Mouse (Mus musculus): Measurements from ENCODE around the gene Aldh3b3. TPM values are rescaled to one million over a fixed set of nuclear protein-coding genes. Genes with fewer than 3 reads are reported as not detected.

Gene Aldh3b3
- polyA plus RNA-seq, 1 experiment, result 1.2 TPM

DNA sequence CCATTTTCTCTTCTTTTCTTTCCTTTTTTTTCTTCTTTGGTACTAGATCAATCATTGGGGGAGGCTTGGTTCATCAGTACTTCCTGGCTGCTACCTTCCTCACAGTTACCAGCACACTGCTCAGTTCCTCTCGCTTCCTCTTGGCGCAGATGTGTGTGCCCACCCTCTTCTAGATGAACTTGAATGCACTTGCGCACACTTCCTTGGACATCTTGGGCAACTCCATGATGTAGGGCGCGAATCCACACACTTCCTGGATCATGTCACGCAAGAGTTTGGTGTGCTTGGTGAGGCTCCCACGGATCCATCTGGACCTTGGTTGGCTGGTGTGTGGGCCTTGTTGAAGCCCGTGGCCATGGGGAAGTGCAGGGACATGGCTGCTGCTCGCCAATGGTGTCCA is 26.7 kb upstream of the Aldh3b3 start:
- no peak for TF ChIP-seq E2F4 (IDR thresholded peaks at IDR 0.05; ENCODE audit: insufficient read depth)
- Histone ChIP-seq H3K27me3 (ENCODE audit: control insufficient read depth, insufficient read depth, insufficient read length) (no peaks in the 10 kb centered on the region), H3ac (ENCODE audit: control insufficient read depth, insufficient read length) (no peak overlapping the region), H3K4me2 (ENCODE audit: low read depth) (no peak overlapping the region), H3K36me3 (ENCODE audit: control insufficient read depth, insufficient read depth) (no peaks in the 10 kb centered on the region), H3K79me2 (ENCODE audit: control insufficient read depth, insufficient read depth) (no peaks in the 10 kb centered on the region), H3K4me3 (no peak overlapping the region)

DNA sequence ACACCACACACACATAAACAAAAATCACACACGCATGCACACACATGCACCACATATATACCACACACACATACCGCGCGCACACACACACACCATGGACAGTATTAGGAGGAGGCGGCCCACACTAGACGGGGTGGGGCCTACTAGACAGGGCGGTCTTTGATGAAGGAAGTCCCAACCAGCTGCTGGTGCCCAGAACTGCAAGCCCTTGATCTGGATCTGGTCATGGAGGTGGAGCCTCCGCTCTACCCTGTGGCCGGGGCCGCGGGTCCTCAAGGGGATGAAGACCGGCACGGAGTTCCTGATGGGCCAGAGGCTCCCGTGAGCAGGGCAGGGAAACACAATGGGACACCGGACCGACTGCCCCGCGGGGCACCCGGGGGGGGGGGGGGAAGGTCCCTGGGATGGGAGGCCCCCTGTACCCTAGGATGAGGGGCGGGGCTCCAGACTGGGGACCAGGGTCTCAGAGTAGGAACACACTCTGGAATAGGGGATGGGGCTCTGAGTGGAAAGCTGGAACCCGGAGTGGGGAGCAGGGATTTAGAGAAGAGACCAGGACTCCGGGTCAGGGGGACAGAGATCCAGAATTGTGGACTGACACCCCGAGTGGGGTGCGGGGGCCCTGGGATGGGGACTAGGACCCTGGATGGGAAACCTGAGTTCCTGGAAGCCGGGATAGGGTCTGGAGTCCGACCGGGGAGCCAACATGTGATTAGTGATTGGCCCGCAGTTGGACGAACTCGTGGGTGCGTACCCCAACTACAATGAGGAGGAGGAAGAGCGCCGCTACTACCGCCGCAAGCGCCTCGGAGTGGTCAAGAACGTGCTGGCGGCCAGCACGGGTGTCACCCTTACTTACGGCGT is 23.2 kb upstream of the Aldh3b3 start, which contains the start of gene Unc93b1:
Gene Unc93b1, plus strand, starts transcription at position 155 of the 864 bp plus-strand sequence.
- H3ac ChIP-seq (ENCODE audit: control insufficient read depth, insufficient read length), result no peak within 1 kb of the TSS
- H3K4me3 ChIP-seq, result peak within 1 kb of the TSS; percentile 12
- no peaks in the 10 kb centered on the region for H3K36me3 ChIP-seq (ENCODE audit: control insufficient read depth, insufficient read depth)
- H3K79me2 ChIP-seq (ENCODE audit: control insufficient read depth, insufficient read depth), result no peaks in the 10 kb centered on the region
- peak within 1 kb of the TSS; percentile 69 for H3K4me2 ChIP-seq (ENCODE audit: low read depth)
- no peak for TF ChIP-seq TCF3 (IDR thresholded peaks at IDR 0.05; ENCODE audit: insufficient read length, low read depth)
- no peak for TF ChIP-seq E2F4 (IDR thresholded peaks at IDR 0.05; ENCODE audit: insufficient read depth)
- no peak for TF ChIP-seq MYOD1 (IDR thresholded peaks at IDR 0.05; ENCODE audit: control insufficient read depth in 1 of 3, insufficient read length in 2 of 3, low read depth in 2 of 3)
- TF ChIP-seq REST (IDR thresholded peaks at IDR 0.05; ENCODE audit: insufficient read depth, insufficient read length), result no peak
- TF ChIP-seq POLR2A (IDR thresholded peaks at IDR 0.05; ENCODE audit: insufficient read length, low read depth), result no peak
- no peak for TF ChIP-seq MAX (IDR thresholded peaks at IDR 0.05; ENCODE audit: low read depth)
- no peak for TF ChIP-seq USF1 (IDR thresholded peaks at IDR 0.05; ENCODE audit: low read depth)
- TF ChIP-seq TCF12 (IDR thresholded peaks at IDR 0.05; ENCODE audit: insufficient read depth, poor library complexity, severe bottlenecking), result no peak
- no peak for TF ChIP-seq SRF (IDR thresholded peaks at IDR 0.05; ENCODE audit: control insufficient read depth, insufficient read length, low read depth)
- no peak for TF ChIP-seq POLR2AphosphoS2 (IDR thresholded peaks at IDR 0.05; ENCODE audit: insufficient read length, low read depth)
- no peaks in the 10 kb centered on the region for H3K27me3 ChIP-seq (ENCODE audit: control insufficient read depth, insufficient read depth, insufficient read length)

DNA sequence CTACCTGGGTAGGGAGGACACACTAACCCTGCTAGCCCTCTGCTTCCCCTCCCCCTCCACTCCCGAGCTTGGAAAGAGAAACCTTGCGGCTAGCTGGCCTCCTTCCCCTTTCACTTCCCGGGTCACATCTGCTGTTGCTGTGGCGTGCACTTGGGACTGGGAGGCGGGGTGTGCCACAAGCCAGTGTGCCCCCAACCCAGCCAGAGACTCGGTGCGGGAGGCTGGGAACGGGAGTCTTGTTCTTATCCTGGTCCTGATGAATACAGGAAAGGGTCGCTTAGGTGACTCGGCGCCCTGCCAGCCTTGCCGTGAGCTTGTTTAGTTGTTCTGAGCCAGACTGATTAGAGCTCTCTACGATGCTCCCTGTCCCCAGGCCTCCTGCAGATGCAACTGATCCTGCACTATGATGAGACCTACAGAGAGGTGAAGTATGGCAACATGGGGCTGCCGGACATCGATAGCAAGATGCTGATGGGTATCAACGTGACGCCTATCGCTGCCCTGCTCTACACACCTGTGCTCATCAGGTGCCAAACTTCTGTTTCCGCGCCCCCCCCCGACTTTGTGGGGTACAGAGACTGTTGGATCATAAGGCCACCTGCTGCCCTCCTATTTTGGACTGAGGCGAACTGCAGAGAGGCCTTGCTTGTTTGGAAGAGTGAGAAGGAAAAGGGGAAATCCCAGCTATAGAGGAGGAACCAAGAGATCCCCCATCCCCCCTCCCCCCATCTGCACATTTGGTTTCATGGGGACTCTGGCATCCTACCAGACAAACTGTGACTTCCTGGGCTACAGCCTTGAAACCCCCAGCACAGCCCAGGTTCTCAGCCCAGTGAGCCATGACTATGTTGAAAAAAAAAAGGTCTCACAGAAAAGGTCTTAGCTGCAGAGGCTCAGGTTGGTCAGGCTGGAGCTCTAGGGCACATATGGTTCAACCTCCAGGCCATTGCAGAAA is 22.3 kb upstream of the Aldh3b3 start:
- H3K36me3 ChIP-seq (ENCODE audit: control insufficient read depth, insufficient read depth), result no peaks in the 10 kb centered on the region
- peak overlapping the region; percentile 69 for H3K4me2 ChIP-seq (ENCODE audit: low read depth)
- no peak overlapping the region for H3ac ChIP-seq (ENCODE audit: control insufficient read depth, insufficient read length)
- H3K4me3 ChIP-seq, result peak overlapping the region; percentile 12
- no peaks in the 10 kb centered on the region for H3K27me3 ChIP-seq (ENCODE audit: control insufficient read depth, insufficient read depth, insufficient read length)
- no peaks in the 10 kb centered on the region for H3K79me2 ChIP-seq (ENCODE audit: control insufficient read depth, insufficient read depth)
- TF ChIP-seq MAX (IDR thresholded peaks at IDR 0.05; ENCODE audit: low read depth), result no peak
- TF ChIP-seq POLR2AphosphoS2 (IDR thresholded peaks at IDR 0.05; ENCODE audit: insufficient read length, low read depth), result no peak
- TF ChIP-seq MYOG (IDR thresholded peaks at IDR 0.05; ENCODE audit: control insufficient read depth in 1 of 3, insufficient read depth in 1 of 3, insufficient read length in 2 of 3, low read depth in 2 of 3), result peak in 1 of 3 experiments; percentile 26
- TF ChIP-seq SRF (IDR thresholded peaks at IDR 0.05; ENCODE audit: control insufficient read depth, insufficient read length, low read depth), result no peak
- TF ChIP-seq USF1 (IDR thresholded peaks at IDR 0.05; ENCODE audit: low read depth), result no peak
- no peak for TF ChIP-seq CEBPB (IDR thresholded peaks at IDR 0.05; ENCODE audit: insufficient read depth, poor library complexity, severe bottlenecking)
- TF ChIP-seq TCF3 (IDR thresholded peaks at IDR 0.05; ENCODE audit: insufficient read length, low read depth), result no peak
- peak in 1 of 3 experiments; percentile 6 for TF ChIP-seq MYOD1 (IDR thresholded peaks at IDR 0.05; ENCODE audit: control insufficient read depth in 1 of 3, insufficient read length in 2 of 3, low read depth in 2 of 3)

DNA sequence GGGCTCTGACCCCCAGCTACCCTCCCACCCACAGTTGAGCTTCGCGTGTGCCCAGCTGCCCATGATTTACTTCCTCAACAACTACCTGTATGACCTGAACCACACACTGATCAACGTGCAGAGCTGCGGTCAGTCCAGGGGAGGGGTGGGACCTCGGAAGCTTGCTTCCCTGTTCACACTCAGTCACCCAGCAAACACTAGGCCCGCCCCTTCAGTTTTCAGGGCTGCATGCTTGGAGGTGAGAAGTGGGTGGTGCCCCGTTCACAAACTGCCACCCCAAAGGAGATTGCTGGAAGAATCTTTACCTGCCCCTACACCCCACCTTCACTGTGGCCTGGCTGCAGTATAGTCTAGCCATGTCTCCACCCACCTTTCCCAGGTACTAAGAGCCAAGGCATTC is 16.1 kb upstream of the Aldh3b3 start:
- no peaks in the 10 kb centered on the region for H3K79me2 ChIP-seq (ENCODE audit: control insufficient read depth, insufficient read depth)
- no peaks in the 10 kb centered on the region for H3K36me3 ChIP-seq (ENCODE audit: control insufficient read depth, insufficient read depth)
- no peak for TF ChIP-seq TCF12 (IDR thresholded peaks at IDR 0.05; ENCODE audit: insufficient read depth, poor library complexity, severe bottlenecking)
- no peak for TF ChIP-seq SRF (IDR thresholded peaks at IDR 0.05; ENCODE audit: control insufficient read depth, insufficient read length, low read depth)
- TF ChIP-seq MYOG (IDR thresholded peaks at IDR 0.05; ENCODE audit: control insufficient read depth in 1 of 3, insufficient read depth in 1 of 3, insufficient read length in 2 of 3, low read depth in 2 of 3), result no peak
- TF ChIP-seq CEBPB (IDR thresholded peaks at IDR 0.05; ENCODE audit: insufficient read depth, poor library complexity, severe bottlenecking), result no peak
- TF ChIP-seq POLR2A (IDR thresholded peaks at IDR 0.05; ENCODE audit: insufficient read length, low read depth), result no peak
- TF ChIP-seq POLR2AphosphoS2 (IDR thresholded peaks at IDR 0.05; ENCODE audit: insufficient read length, low read depth), result no peak
- no peak for TF ChIP-seq E2F4 (IDR thresholded peaks at IDR 0.05; ENCODE audit: insufficient read depth)
- TF ChIP-seq REST (IDR thresholded peaks at IDR 0.05; ENCODE audit: insufficient read depth, insufficient read length), result no peak
- no peak for TF ChIP-seq MYOD1 (IDR thresholded peaks at IDR 0.05; ENCODE audit: control insufficient read depth in 1 of 3, insufficient read length in 2 of 3, low read depth in 2 of 3)
- TF ChIP-seq USF1 (IDR thresholded peaks at IDR 0.05; ENCODE audit: low read depth), result no peak
- TF ChIP-seq TCF3 (IDR thresholded peaks at IDR 0.05; ENCODE audit: insufficient read length, low read depth), result no peak
- TF ChIP-seq MAX (IDR thresholded peaks at IDR 0.05; ENCODE audit: low read depth), result no peak
- H3K4me3 ChIP-seq, result no peak overlapping the region
- no peak overlapping the region for H3ac ChIP-seq (ENCODE audit: control insufficient read depth, insufficient read length)
- no peaks in the 10 kb centered on the region for H3K27me3 ChIP-seq (ENCODE audit: control insufficient read depth, insufficient read depth, insufficient read length)
- no peak overlapping the region for H3K4me2 ChIP-seq (ENCODE audit: low read depth)

Data from myocyte (in vitro differentiated cells).